Mouse (Mus musculus) hindbrain, postnatal 0 days (tissue): ENCODE data around the gene Uqcc1. TPM values are rescaled to one million over a fixed set of nuclear protein-coding genes. Genes with fewer than 3 reads are reported as not detected.

Experiments used
- ATAC-seq: fragments of 200-750 bp; cut with Nextera tagmentation; 2 replicates; pipeline ENCODE4 v1.8.0; 2017; ENCODE audit warnings: mild to moderate bottlenecking, moderate TSS enrichment, moderate library complexity
- DNase-seq: peaks from one replicate; pipeline ENCODE4 v3.0.0-alpha.2; 2015; ENCODE audit warnings: low spot score
- H3K27ac ChIP-seq: fragments of 300-500 bp; sonication (generic); 2 replicates; pipeline ENCODE4 v1.5.1; 2014; ENCODE audit warnings: mild to moderate bottlenecking
- H3K27me3 ChIP-seq: fragments of 300-500 bp; sonication (generic); 2 replicates; pipeline ENCODE4 v1.6.1; 2014; ENCODE audit warnings: low read length, mixed read lengths; ENCODE audit not compliant: insufficient read depth
- H3K36me3 ChIP-seq: fragments of 300-500 bp; sonication (generic); 2 replicates; pipeline ENCODE4 v1.6.1; 2014; ENCODE audit warnings: low read length, mixed read lengths; ENCODE audit not compliant: insufficient read depth
- H3K4me1 ChIP-seq: fragments of 300-500 bp; sonication (generic); 2 replicates; pipeline ENCODE4 v1.6.1; 2014; ENCODE audit warnings: antibody characterized with exemption, low read length, mixed read lengths; ENCODE audit not compliant: insufficient read depth
- H3K4me2 ChIP-seq: fragments of 300-500 bp; sonication (generic); 2 replicates; pipeline ENCODE4 v1.6.1; 2014; ENCODE audit warnings: low read depth, mild to moderate bottlenecking, low read length, moderate library complexity, mixed read lengths
- H3K4me3 ChIP-seq: fragments of 300-500 bp; sonication (generic); 2 replicates; pipeline ENCODE4 v1.5.1; 2014; ENCODE audit warnings: low read length
- H3K9ac ChIP-seq: fragments of 300-500 bp; sonication (generic); replicated peaks from 2 replicates; pipeline ENCODE4 v1.6.1; 2014; ENCODE audit warnings: mild to moderate bottlenecking, low read length, moderate library complexity, mixed read lengths
- H3K9me3 ChIP-seq: fragments of 300-500 bp; sonication (generic); 2 replicates; pipeline ENCODE4 v1.6.1; 2016; ENCODE audit warnings: low read length, mixed read lengths
- CTCF ChIP-seq: IDR thresholded peaks from 2 replicates; pipeline ENCODE4 v1.5.1; 2016; ENCODE audit warnings: antibody characterized with exemption, control low read depth, low read depth
- WGBS: fragments of 180-500 bp; shearing (Covaris S2); extraction: QIAGEN DNeasy Blood & Tissue Kit; methylation state at CpG from one replicate; pipeline ENCODE4 v1.1.7; 2014; 5-methylcytosine and 5-hydroxymethylcytosine counted together
- polyA plus RNA-seq: library from polyadenylated mRNA; unstranded; fragments of >200 nt; fragmentation: Nextera tagmentation; extraction: Ambion mirVana; gene quantifications from 2 replicates; pipeline ENCODE4 v1.2.1, GENCODE M21; 2015
- total RNA-seq: library from RNA; depleted of rRNA; stranded (reverse); fragments of >200 nt; gene quantifications from 2 replicates; pipeline ENCODE4 v1.2.3, GENCODE M21; 2014; rRNA removed

The Uqcc1 gene
- total and polyA plus RNA-seq, 2 experiments from 2014 or later = 38.0 to 55.6 TPM

DNA sequence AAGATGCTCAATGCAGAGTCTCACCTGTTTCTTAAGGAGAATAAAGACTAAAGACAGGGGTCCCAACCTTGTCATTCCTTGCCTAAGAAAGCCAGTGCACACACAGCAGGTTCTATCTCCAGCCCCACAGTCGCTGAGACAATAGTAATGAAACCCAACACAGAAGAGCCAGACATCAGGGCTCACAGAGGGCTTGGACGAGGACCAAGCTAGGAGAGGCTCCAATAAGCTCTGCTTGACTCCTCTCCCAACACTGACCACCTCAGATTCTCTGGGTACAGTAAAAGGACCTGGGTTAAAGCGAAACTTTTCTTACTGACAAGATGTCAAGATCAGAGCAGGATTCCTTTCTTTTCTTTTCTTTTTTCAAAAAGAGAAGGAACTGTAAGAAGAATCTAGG is 131.5 kb downstream of the Uqcc1 start:
- H3K9ac ChIP-seq = no peak overlapping the region
- DNase-seq (no peak), ATAC-seq (no peak)
- TF ChIP-seq CTCF = no peak
- H3K4me2 ChIP-seq = no peak overlapping the region
- no peaks in the 10 kb centered on the region for H3K4me1 ChIP-seq
- 51% methylated on average over 3 of the region's 3 CpGs for WGBS
- H3K9me3 ChIP-seq = no peaks in the 10 kb centered on the region
- no peak overlapping the region for H3K27ac ChIP-seq
- no peak overlapping the region for H3K4me3 ChIP-seq
- no peaks in the 10 kb centered on the region for H3K27me3 ChIP-seq
- peaks cover 13% of the 10 kb centered on the region; the same call in 1 of the 2 replicates for H3K36me3 ChIP-seq

Other genes starting within 250 kb of the Uqcc1 start
- 169 and 172 TPM in 2 replicates for gene Trpc4ap, start 237.9 kb downstream of the Uqcc1 start, total RNA-seq
- gene Trpc4ap, start 237.9 kb downstream of the Uqcc1 start, polyA plus RNA-seq = 127 and 129 TPM in 2 replicates
- gene Edem2, start 200.8 kb downstream of the Uqcc1 start, total RNA-seq = 32.0 and 40.7 TPM in 2 replicates
- gene Edem2, start 200.8 kb downstream of the Uqcc1 start, polyA plus RNA-seq = 27.9 and 35.2 TPM in 2 replicates
- not detected in 2 replicates for gene Gm17581, start 194.4 kb downstream of the Uqcc1 start, total RNA-seq
- not detected in 2 replicates for gene Gm17581, start 194.4 kb downstream of the Uqcc1 start, polyA plus RNA-seq
- gene Procr, start 179.2 kb downstream of the Uqcc1 start, total RNA-seq = 1.1 and 1.4 TPM in 2 replicates
- gene Procr, start 179.2 kb downstream of the Uqcc1 start, polyA plus RNA-seq = 1.6 and 2.6 TPM in 2 replicates
- gene Mmp24, start 155.0 kb downstream of the Uqcc1 start, total RNA-seq = 161 and 179 TPM in 2 replicates
- gene Mmp24, start 155.0 kb downstream of the Uqcc1 start, polyA plus RNA-seq = 12.2 and 12.4 TPM in 2 replicates
- gene BC029722, start 110.9 kb downstream of the Uqcc1 start, total RNA-seq = 31.9 and 35.4 TPM in 2 replicates
- gene BC029722, start 110.9 kb downstream of the Uqcc1 start, polyA plus RNA-seq = 52.2 and 53.4 TPM in 2 replicates
- gene Eif6, start 103.4 kb downstream of the Uqcc1 start, total RNA-seq = 105 and 110 TPM in 2 replicates
- 138 and 144 TPM in 2 replicates for gene Eif6, start 103.4 kb downstream of the Uqcc1 start, polyA plus RNA-seq
- gene Fam83c, start 95.5 kb downstream of the Uqcc1 start, total RNA-seq = not detected in 2 replicates
- 0.10 and 0.15 TPM in 2 replicates for gene Fam83c, start 95.5 kb downstream of the Uqcc1 start, polyA plus RNA-seq
- not detected in 2 replicates for gene Gm15557, start 10.4 kb upstream of the Uqcc1 start, total RNA-seq
- not detected in 2 replicates for gene Gm15557, start 10.4 kb upstream of the Uqcc1 start, polyA plus RNA-seq
- gene Gdf5, start 15.1 kb upstream of the Uqcc1 start, total RNA-seq = 1.3 and 3.4 TPM in 2 replicates
- 0.95 and 1.3 TPM in 2 replicates for gene Gdf5, start 15.1 kb upstream of the Uqcc1 start, polyA plus RNA-seq
- 20.8 and 24.9 TPM in 2 replicates for gene Cep250, start 26.1 kb upstream of the Uqcc1 start, total RNA-seq
- 11.9 and 13.1 TPM in 2 replicates for gene Cep250, start 26.1 kb upstream of the Uqcc1 start, polyA plus RNA-seq
- gene 6430550D23Rik, start 77.7 kb upstream of the Uqcc1 start, total RNA-seq = 0.50 and 1.3 TPM in 2 replicates
- 0.97 and 1.4 TPM in 2 replicates for gene 6430550D23Rik, start 77.7 kb upstream of the Uqcc1 start, polyA plus RNA-seq
- gene Ergic3, start 77.7 kb upstream of the Uqcc1 start, total RNA-seq = 288 and 352 TPM in 2 replicates
- 430 and 472 TPM in 2 replicates for gene Ergic3, start 77.7 kb upstream of the Uqcc1 start, polyA plus RNA-seq
- not detected in 2 replicates for gene Fer1l4, start 122.6 kb upstream of the Uqcc1 start, total RNA-seq
- gene Fer1l4, start 122.6 kb upstream of the Uqcc1 start, polyA plus RNA-seq = 0.15 TPM in 1 of 2 replicates, not detected in the other
- 7.9 and 18.5 TPM in 2 replicates for gene Spag4, start 134.9 kb upstream of the Uqcc1 start, total RNA-seq
- gene Spag4, start 134.9 kb upstream of the Uqcc1 start, polyA plus RNA-seq = 8.3 and 8.7 TPM in 2 replicates
- gene Cpne1, start 181.7 kb upstream of the Uqcc1 start, total RNA-seq = 49.8 and 65.0 TPM in 2 replicates
- gene Cpne1, start 181.7 kb upstream of the Uqcc1 start, polyA plus RNA-seq = 12.8 and 16.4 TPM in 2 replicates
- 27.1 and 33.9 TPM in 2 replicates for gene Rbm12, start 181.7 kb upstream of the Uqcc1 start, total RNA-seq
- 15.5 and 16.9 TPM in 2 replicates for gene Rbm12, start 181.7 kb upstream of the Uqcc1 start, polyA plus RNA-seq
- gene Gm28036, start 196.8 kb upstream of the Uqcc1 start, total RNA-seq = 46.0 and 82.1 TPM in 2 replicates
- gene Gm28036, start 196.8 kb upstream of the Uqcc1 start, polyA plus RNA-seq = 10.6 and 12.0 TPM in 2 replicates
- gene Romo1, start 213.7 kb upstream of the Uqcc1 start, total RNA-seq = 113 and 152 TPM in 2 replicates
- 604 and 613 TPM in 2 replicates for gene Romo1, start 213.7 kb upstream of the Uqcc1 start, polyA plus RNA-seq
- 42.2 and 49.2 TPM in 2 replicates for gene Nfs1, start 213.9 kb upstream of the Uqcc1 start, total RNA-seq
- gene Nfs1, start 213.9 kb upstream of the Uqcc1 start, polyA plus RNA-seq = 37.5 and 39.2 TPM in 2 replicates
- gene Rbm39, start 249.9 kb upstream of the Uqcc1 start, total RNA-seq = 250 and 341 TPM in 2 replicates
- gene Rbm39, start 249.9 kb upstream of the Uqcc1 start, polyA plus RNA-seq = 448 and 480 TPM in 2 replicates